Mouse (Mus musculus) lung, embryonic 15.5 days (tissue): ENCODE results near the gene Fam3c. TPM values are rescaled to one million over a fixed set of nuclear protein-coding genes. Genes with fewer than 3 reads are reported as not detected.
"Not testable (repeated sequence)": the region's sequence is repeated elsewhere in the genome, so short reads cannot be mapped to it uniquely, and the experiment has no call there.

Experiments
- ATAC-seq: fragments of 200-750 bp; cut with Nextera tagmentation; 2 replicates; pipeline ENCODE4 v1.8.0; 2017; ENCODE audit warnings: moderate number of reproducible peaks, borderline replicate concordance; ENCODE audit not compliant: low FRiP score, low TSS enrichment; ENCODE audit errors: extremely low read depth
- H3K27ac ChIP-seq: fragments of 300-500 bp; sonication (generic); 2 replicates; pipeline ENCODE4 v1.5.1; 2015; ENCODE audit warnings: moderate library complexity, mild to moderate bottlenecking, inconsistent platforms
- H3K27me3 ChIP-seq: fragments of 300-500 bp; sonication (generic); 2 replicates; pipeline ENCODE4 v1.6.1; 2015; ENCODE audit warnings: inconsistent platforms
- H3K36me3 ChIP-seq: fragments of 300-500 bp; sonication (generic); 2 replicates; pipeline ENCODE4 v1.6.1; 2015; ENCODE audit warnings: inconsistent platforms
- H3K4me1 ChIP-seq: fragments of 300-500 bp; sonication (generic); 2 replicates; pipeline ENCODE4 v1.6.1; 2015; ENCODE audit warnings: inconsistent platforms
- H3K4me2 ChIP-seq: fragments of 300-500 bp; sonication (generic); 2 replicates; pipeline ENCODE4 v1.6.1; 2015; ENCODE audit warnings: inconsistent platforms, mild to moderate bottlenecking, moderate library complexity
- H3K4me3 ChIP-seq: fragments of 300-500 bp; sonication (generic); 2 replicates; pipeline ENCODE4 v1.5.1; 2015; ENCODE audit warnings: mild to moderate bottlenecking, inconsistent platforms
- H3K9ac ChIP-seq: fragments of 300-500 bp; sonication (generic); 2 replicates; pipeline ENCODE4 v1.6.1; 2015; ENCODE audit warnings: inconsistent platforms
- H3K9me3 ChIP-seq: fragments of 300-500 bp; sonication (generic); 2 replicates; pipeline ENCODE4 v1.6.1; 2016; ENCODE audit warnings: inconsistent platforms
- WGBS: fragments of 180-500 bp; shearing (Covaris S2); methylation state at CpG from one replicate; pipeline ENCODE4 v1.1.7; 2015; 5-methylcytosine and 5-hydroxymethylcytosine counted together
- polyA plus RNA-seq: library from polyadenylated mRNA; unstranded; fragments of >200 nt; fragmentation: Nextera tagmentation; extraction: Ambion mirVana; gene quantifications from 2 replicates; pipeline ENCODE4 v1.2.1, GENCODE M21; 2015

Fam3c gene
- polyA plus RNA-seq, 1 experiment from 2014 or later = 74.0 TPM

DNA sequence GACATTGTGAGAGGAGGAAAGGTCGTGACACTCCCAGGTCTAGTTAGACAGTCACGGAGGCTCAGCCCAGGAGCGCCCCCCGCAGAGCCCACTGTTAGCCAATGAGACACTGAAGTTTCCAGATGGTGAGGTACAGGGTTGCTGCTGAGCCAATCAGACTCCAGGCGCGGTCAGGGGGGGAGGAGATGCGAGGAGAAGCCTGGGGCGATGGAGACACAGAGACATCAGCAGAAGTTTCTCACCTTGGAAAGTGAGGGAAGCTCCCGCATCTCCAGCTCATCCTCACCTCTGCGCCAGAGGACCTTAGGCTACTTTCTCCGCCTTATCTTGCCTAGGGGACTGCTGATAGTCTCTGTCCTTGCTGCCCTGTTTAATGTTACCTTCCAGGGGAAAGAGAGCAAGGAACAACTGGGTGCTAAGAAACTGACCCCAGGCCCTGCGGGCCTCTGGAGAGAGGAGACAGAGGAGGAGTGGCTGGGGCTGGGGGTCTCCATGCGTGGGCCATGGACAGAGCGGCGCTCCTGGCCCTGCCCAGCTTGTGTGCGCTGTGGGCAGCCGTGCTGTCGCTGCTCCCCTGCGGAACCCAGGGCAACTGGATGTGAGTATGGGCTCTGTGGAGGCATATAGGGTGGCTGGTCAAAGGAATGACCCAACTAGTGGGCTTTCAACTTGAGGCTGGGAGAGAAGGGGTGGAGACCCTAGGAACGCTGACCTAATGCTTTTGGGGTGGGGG, 67.9 kb downstream of the Fam3c start, which contains the start of gene Wnt16:
Gene Wnt16, plus strand, starts transcription at position 224 of the 733 bp plus-strand sequence.
- no peaks in the 10 kb centered on the region for H3K9me3 ChIP-seq
- 3% methylated on average over 20 of the region's 20 CpGs for WGBS
- peaks cover 20% of the 10 kb centered on the region for H3K4me1 ChIP-seq
- H3K27me3 ChIP-seq = peaks cover 54% of the 10 kb centered on the region
- H3K27ac ChIP-seq = no peak within 1 kb of the TSS
- no peaks in the 10 kb centered on the region for H3K36me3 ChIP-seq
- ATAC-seq = peak; percentile 62; the same call in 1 of the 2 replicates
- no peak within 1 kb of the TSS for H3K9ac ChIP-seq
- H3K4me3 ChIP-seq = peak within 1 kb of the TSS; percentile 24
- H3K4me2 ChIP-seq = peak within 1 kb of the TSS; percentile 57

GRCm38 (mm10) chr6:22282405-22282804, 73.6 kb downstream of the Fam3c start:
- no peak for ATAC-seq
- Histone ChIP-seq H3K9me3 (no peaks in the 10 kb centered on the region), H3K9ac (no peak overlapping the region), H3K36me3 (no peaks in the 10 kb centered on the region), H3K4me3 (no peak overlapping the region), H3K27me3 (peaks cover 16% of the 10 kb centered on the region), H3K27ac (no peak overlapping the region), H3K4me1 (peaks cover 6% of the 10 kb centered on the region), H3K4me2 (no peak overlapping the region)
- WGBS = 83% methylated on average over 4 of the region's 4 CpGs

DNA sequence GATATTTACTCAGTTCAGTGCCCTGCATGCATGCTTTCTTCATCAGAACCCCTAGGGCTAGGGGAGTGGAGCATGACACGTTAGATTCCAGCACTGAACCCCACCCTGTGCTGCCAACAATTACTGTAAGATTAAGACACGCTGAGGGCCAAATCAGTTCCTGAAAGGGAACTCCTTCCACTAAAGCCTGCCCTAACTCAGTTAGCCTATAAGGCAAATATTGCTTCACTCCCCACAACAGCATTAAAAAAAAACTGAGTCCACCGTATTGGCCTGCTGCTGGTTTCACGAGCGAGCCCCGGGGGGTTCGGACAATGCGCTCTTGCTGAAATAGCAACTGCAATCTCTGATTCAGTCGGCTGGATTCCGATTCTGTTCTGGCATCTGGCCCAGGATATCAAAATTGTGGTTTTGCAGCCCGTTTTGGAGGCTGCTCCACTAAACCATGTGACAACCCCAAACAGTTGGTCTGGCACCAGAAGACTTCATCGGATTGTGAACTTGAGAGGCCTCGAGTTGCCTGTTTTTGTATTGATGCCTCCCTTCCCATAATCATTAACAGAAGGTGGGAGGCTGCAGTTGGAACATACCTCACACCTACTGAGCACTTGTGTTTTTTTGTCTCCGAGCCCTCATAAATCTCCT, 75.7 kb downstream of the Fam3c start:
- Histone ChIP-seq H3K27me3 (no peaks in the 10 kb centered on the region), H3K4me2 (peak overlapping the region; percentile 18), H3K9me3 (no peaks in the 10 kb centered on the region), H3K27ac (0 out of 2 replicates have a peak overlapping the region, but pooled peaks have one; percentile 3), H3K9ac (no peak overlapping the region), H3K4me3 (no peak overlapping the region), H3K36me3 (no peaks in the 10 kb centered on the region), H3K4me1 (peaks cover 6% of the 10 kb centered on the region)
- peak; percentile 87; the same call in 1 of the 2 replicates for ATAC-seq
- 27% methylated on average over 14 of the region's 14 CpGs for WGBS

GRCm38 (mm10) chr6:22277941-22278340, 78.1 kb downstream of the Fam3c start:
- H3K9me3 ChIP-seq = no peaks in the 10 kb centered on the region
- no peaks in the 10 kb centered on the region for H3K36me3 ChIP-seq
- no peak overlapping the region for H3K27ac ChIP-seq
- H3K27me3 ChIP-seq = no peaks in the 10 kb centered on the region
- ATAC-seq = no peak
- peaks cover 6% of the 10 kb centered on the region for H3K4me1 ChIP-seq
- no peak overlapping the region for H3K4me2 ChIP-seq
- WGBS = 81% methylated on average over 3 of the region's 3 CpGs
- no peak overlapping the region for H3K4me3 ChIP-seq
- H3K9ac ChIP-seq = no peak overlapping the region

- Histone ChIP-seq H3K4me2 (no peak overlapping the region), H3K4me3 (no peak overlapping the region), H3K4me1 (no peaks in the 10 kb centered on the region), H3K9ac (no peak overlapping the region), H3K27me3 (no peaks in the 10 kb centered on the region), H3K27ac (no peak overlapping the region), H3K36me3 (no peaks in the 10 kb centered on the region), H3K9me3 (no peaks in the 10 kb centered on the region)
- 65% methylated on average over 8 of the region's 8 CpGs for WGBS
- no peak for ATAC-seq
These were observed 86.1 kb downstream of the Fam3c start for GRCm38 (mm10) chr6:22269840-22270521.

- H3K4me1 ChIP-seq = no peaks in the 10 kb centered on the region
- H3K9ac ChIP-seq = no peak overlapping the region
- H3K27ac ChIP-seq = no peak overlapping the region
- H3K36me3 ChIP-seq = no peaks in the 10 kb centered on the region
- H3K9me3 ChIP-seq = no peaks in the 10 kb centered on the region
- no peak overlapping the region for H3K4me2 ChIP-seq
- no peak overlapping the region for H3K4me3 ChIP-seq
- no peaks in the 10 kb centered on the region for H3K27me3 ChIP-seq
- no peak for ATAC-seq
These were observed 87.4 kb downstream of the Fam3c start for GRCm38 (mm10) chr6:22268677-22269076.

- Histone ChIP-seq H3K4me2 (no peak overlapping the region), H3K27me3 (no peaks in the 10 kb centered on the region), H3K4me1 (no peaks in the 10 kb centered on the region), H3K36me3 (no peaks in the 10 kb centered on the region), H3K27ac (no peak overlapping the region), H3K9ac (no peak overlapping the region), H3K4me3 (no peak overlapping the region), H3K9me3 (no peaks in the 10 kb centered on the region)
- no peak for ATAC-seq
- WGBS = 72% methylated on average over 5 of the region's 5 CpGs
These were observed 88.0 kb downstream of the Fam3c start for GRCm38 (mm10) chr6:22267807-22268667.

- no peak for ATAC-seq
- H3K27ac ChIP-seq = no peak overlapping the region
- no peaks in the 10 kb centered on the region for H3K9me3 ChIP-seq
- no peaks in the 10 kb centered on the region for H3K4me1 ChIP-seq
- H3K9ac ChIP-seq = no peak overlapping the region
- WGBS = 83% methylated on average over 4 of the region's 4 CpGs
- no peaks in the 10 kb centered on the region for H3K36me3 ChIP-seq
- H3K4me3 ChIP-seq = no peak overlapping the region
- no peaks in the 10 kb centered on the region for H3K27me3 ChIP-seq
- no peak overlapping the region for H3K4me2 ChIP-seq
These were observed 90.0 kb downstream of the Fam3c start for GRCm38 (mm10) chr6:22266018-22266417.

DNA sequence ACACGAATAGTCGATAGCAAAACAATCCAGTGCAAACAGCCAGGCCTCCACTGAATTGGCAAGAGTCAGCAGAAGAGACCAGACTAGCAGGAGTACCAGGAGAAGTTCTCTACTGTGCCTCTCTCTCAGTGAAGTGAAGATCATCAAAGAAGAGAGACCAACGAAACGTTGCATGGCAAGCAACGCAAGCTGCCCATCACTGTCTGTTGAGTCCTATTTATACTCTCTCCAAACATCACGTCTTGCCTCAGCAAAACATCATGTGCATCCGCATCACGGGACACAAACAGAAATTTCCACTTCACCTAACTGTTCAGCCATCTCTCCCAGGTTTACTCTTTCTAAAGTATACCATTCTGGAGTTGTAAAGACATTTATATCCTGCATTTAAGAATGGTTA, 91.9 kb downstream of the Fam3c start:
- not testable (repeated sequence) for H3K9me3 ChIP-seq, H3K4me1 ChIP-seq, H3K4me2 ChIP-seq, H3K27ac ChIP-seq, H3K4me3 ChIP-seq, ATAC-seq, H3K36me3 ChIP-seq, H3K27me3 ChIP-seq, H3K9ac ChIP-seq
- WGBS = 83% methylated on average over 8 of the region's 8 CpGs

- no peak overlapping the region for H3K27ac ChIP-seq
- H3K4me3 ChIP-seq = no peak overlapping the region
- H3K36me3 ChIP-seq = no peaks in the 10 kb centered on the region
- H3K9ac ChIP-seq = no peak overlapping the region
- H3K9me3 ChIP-seq = no peaks in the 10 kb centered on the region
- no peak overlapping the region for H3K4me2 ChIP-seq
- no peaks in the 10 kb centered on the region for H3K27me3 ChIP-seq
- WGBS = 56% methylated on average over 4 of the region's 4 CpGs
- no peaks in the 10 kb centered on the region for H3K4me1 ChIP-seq
- ATAC-seq = no peak
These were observed 93.5 kb downstream of the Fam3c start for GRCm38 (mm10) chr6:22262519-22262918.

DNA sequence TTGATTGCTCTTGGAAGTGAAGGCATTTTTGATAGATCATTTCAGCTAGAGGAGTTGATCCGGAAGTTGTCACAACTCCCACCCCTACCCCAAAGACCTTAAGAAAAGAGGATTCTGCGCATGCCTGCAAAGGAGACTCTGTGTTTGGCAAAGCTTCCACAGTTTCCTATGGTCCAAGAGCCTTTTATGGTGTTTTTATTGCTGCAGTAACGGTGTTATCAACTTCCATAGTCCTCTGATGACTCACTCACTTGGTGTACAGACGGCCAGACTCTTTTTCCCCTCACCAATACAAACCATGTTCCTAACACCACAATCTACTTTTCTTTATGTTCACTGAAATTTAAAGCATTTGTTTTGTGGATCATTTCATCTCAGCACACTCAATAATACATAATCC, 97.3 kb downstream of the Fam3c start:
- Histone ChIP-seq H3K9me3 (no peaks in the 10 kb centered on the region), H3K4me2 (no peak overlapping the region), H3K27ac (no peak overlapping the region), H3K36me3 (no peaks in the 10 kb centered on the region), H3K27me3 (no peaks in the 10 kb centered on the region), H3K4me3 (no peak overlapping the region), H3K9ac (no peak overlapping the region), H3K4me1 (no peaks in the 10 kb centered on the region)
- 68% methylated on average over 4 of the region's 4 CpGs for WGBS
- no peak for ATAC-seq
